Mouse (Mus musculus) regulatory T cell (primary cell): ENCODE measurements around the gene Tmsb10.

ENCODE experiments used
- in situ Hi-C: fragments of 300-600 bp; cut with MboI, MseI; formaldehyde crosslinking; loops from one replicate; pipeline ENCODE4 v1.15.1; 2025; ENCODE audit warnings: high pct_unique_total_duplicates

Gene Tmsb10

DNA sequence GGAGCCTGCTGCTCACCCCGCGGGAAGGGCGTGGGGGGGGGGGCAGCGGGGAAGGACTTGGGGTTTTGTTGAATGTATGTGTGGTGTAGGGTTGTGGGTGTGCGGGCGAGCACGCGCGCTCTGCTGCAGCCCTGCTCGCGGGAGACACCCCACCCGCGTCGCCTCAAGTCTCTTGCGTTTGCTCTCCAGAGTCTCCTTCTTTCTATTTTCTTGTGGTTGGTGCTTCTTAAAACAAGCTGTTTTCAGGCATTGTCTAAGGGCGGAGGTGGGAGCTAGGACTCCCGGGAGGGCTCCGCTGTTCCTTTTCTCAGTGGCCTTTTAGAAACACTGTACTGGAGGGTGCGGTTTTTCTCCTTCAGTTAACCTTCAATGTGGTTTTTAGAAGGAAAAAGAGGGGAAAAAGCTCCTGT lies at the start of gene Tmsb10:
TSS of gene Tmsb10 (minus strand) at position 87 of the 410 bp plus-strand sequence.
- in situ Hi-C loops, result no loop called here

DNA sequence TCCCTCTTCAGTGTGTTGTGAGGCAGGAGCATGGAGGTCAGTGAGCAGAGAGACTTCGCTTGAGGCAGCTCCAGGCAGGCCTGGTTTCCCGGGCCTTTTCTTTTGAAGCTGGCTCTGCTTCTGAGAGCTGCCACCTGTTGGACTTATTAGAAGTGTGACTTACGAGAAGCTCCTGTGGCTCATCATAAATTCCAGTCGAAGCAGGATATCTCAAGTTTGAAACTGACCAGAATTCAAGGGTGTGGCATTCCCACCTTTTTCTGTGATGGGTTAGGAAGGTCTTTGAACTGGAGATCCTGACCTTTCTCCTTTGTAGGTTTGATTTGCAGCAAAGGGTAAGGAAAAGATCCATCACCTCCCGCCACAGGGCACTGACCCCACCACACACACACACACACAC lies 45.1 kb upstream of the Tmsb10 start:
- in situ Hi-C loops, result no loop called here

GRCm38 (mm10) chr6:73002391-73002790 lies 43.8 kb upstream of the Tmsb10 start:
- in situ Hi-C loops, result no loop called here

- in situ Hi-C loops, result no loop called here
Observed at GRCm38 (mm10) chr6:72998809-72999208, 40.3 kb upstream of the Tmsb10 start.

DNA sequence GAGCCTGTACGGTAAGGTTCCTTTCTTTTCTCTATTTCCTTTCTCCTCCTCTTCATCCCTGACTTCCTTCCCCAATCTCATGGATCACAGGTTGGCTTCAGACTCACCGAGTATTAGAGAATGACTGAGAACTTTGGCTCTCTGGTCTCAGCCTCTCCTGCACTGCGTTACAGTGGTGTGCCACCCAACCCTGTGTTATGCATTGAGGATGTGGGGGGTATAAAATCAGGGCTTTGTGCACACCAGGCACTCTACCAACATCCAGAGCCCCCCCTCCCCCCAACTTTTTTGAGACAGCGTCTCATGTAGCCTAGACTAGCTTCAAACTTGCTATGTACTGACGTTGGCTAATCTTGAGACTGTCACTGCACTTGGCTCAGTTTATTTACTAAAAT lies 35.1 kb upstream of the Tmsb10 start:
- in situ Hi-C loops, result no loop called here

GRCm38 (mm10) chr6:72993054-72993687 lies 34.6 kb upstream of the Tmsb10 start:
- in situ Hi-C loops, result no loop called here

DNA sequence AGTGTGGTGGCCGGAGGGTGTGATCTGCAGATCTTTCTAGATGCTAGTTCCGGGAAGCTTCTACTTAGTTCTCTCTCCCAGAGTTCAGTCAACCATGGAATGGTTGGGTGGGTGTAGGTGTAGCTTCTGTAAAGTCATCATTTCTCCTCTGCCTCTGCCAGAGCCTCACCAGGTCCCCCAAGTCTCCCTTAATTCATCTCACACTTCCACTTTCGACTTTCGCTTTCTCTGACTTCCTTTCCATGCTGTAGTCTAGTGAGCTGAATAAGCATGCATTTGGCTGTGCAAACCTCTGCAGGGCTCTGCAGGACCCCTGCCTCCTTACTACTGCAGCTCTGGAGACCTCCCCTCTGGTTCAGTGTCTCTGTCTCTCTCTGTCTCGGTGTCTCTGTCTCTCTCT lies 31.7 kb upstream of the Tmsb10 start:
- in situ Hi-C loops, result no loop called here

GRCm38 (mm10) chr6:72989028-72989736 lies 30.6 kb upstream of the Tmsb10 start:
- in situ Hi-C loops, result no loop called here

DNA sequence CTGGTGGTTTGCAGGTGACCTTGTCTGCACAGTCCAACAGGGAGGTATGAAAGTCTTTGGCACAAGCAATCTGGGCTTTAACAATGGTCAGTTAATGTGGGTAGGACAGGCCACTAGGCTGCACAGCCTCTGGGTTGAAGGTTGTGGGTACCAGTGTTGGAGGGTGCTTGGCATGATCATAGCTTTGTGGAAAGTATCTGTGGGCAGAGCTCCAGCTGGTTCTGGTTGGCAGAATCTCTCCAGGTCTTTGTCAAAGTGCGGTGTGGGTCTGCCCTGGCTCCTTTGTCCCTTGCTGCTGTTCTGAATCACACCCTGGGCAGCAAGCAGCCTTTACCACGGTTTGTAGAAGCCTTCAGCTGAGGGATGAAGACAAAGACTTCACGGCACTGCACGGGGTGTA lies 24.0 kb upstream of the Tmsb10 start:
- in situ Hi-C loops, result no loop called here

GRCm38 (mm10) chr6:72981851-72982250 lies 23.3 kb upstream of the Tmsb10 start:
- in situ Hi-C loops, result no loop called here

DNA sequence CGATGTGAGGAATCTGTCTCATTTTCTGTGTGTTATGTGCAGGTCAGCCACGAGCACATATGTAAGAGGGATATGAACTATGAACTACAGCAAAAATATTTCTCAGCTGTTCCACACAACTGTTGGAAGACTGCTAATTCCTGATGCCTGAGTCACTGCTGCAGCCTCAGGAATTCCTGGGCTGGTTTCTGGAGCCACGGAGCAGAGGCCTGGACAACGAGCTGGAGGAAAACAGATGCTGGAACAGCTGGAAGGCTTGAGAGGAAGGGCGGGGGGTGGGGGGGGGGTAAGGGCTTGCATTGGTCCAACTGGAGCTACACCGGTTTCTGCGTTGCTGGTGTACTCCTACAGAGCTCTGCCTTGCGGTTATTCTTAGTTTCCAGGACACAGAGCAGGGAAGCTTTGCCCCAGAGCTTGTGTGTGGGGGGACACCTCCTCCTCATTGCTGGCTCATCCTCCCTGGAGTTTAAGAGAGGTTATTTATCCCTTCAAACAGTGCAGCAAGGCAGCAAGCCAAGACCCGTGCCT lies 22.6 kb upstream of the Tmsb10 start:
- in situ Hi-C loops, result no loop called here

- in situ Hi-C loops, result loop anchor here (10.0 kb wide), 1 partner anchor 592 kb away; the partner anchor contains the start of gene Vamp5
Observed at GRCm38 (mm10) chr6:72976866-72977265, 18.3 kb upstream of the Tmsb10 start.

- in situ Hi-C loops, result loop anchor here (10.0 kb wide), 1 partner anchor 586 kb away; the partner anchor contains the start of gene Vamp5
Observed at GRCm38 (mm10) chr6:72971074-72971473, 12.5 kb upstream of the Tmsb10 start.

GRCm38 (mm10) chr6:72969787-72970186 lies 11.2 kb upstream of the Tmsb10 start:
- in situ Hi-C loops, result loop anchor here (10.0 kb wide), 1 partner anchor 585 kb away; the partner anchor contains the start of gene Vamp5

GRCm38 (mm10) chr6:72965199-72965598 lies 6.7 kb upstream of the Tmsb10 start:
- in situ Hi-C loops, result no loop called here

- in situ Hi-C loops, result no loop called here
Observed at GRCm38 (mm10) chr6:72962281-72962741, 3.8 kb upstream of the Tmsb10 start.

DNA sequence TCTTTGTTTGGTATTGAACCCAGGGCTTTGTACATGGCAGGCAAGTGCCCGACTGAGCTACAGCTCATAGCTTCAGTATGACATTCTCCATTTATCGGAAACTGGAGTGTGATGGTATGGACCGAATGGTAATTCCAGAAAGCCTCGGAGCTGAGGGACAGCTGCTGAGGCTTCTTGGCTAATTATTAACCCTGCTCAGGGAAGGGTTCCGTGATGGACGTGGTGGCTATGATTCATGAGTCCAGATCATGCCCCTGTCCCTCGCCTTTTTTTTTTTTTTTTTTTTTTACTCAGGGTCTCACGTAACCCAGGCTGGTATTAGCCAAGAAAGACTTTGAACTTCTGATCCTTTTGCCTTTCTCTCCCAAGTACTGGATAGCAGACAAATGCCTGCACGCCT lies 3.1 kb upstream of the Tmsb10 start:
- in situ Hi-C loops, result no loop called here

GRCm38 (mm10) chr6:72960675-72961074 lies 2.1 kb upstream of the Tmsb10 start:
- in situ Hi-C loops, result no loop called here

DNA sequence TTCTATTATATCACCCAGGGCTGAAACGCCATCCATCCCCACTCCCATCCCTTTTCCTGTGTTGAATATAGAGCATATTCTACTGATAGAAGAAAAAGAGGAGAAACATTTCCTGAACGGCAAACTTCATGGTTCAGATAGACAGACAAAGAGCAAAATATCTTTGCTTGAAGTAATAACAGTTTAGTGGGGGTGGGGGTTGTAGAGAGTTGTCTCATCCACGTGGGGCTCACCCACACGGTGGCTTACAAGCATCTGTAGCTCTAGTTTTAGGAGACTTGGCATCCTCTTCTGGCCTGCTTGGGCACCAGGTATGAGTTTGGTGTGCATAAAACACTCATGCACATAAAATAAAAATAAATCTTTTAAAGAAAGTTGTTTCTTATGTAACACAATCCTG lies 627 bp upstream of the Tmsb10 start:
- in situ Hi-C loops, result no loop called here

- in situ Hi-C loops, result no loop called here
Observed at GRCm38 (mm10) chr6:72957676-72958641, 589 bp downstream of the Tmsb10 start.

DNA sequence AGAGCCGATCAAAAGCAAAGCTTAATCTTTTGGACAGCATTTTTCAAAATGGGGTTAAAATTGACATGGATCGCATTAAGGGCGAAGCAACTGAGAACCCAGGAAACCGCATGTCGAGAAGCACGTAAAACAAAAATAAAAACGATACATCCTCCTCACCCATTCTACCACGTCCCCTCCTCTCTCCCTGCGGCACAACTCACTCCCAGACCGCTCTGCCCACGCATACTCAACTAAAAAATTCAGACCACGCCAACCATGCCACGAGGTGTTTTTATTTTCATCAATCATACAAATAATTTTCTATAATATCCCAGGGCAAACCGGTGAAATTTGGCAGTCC lies 1.5 kb downstream of the Tmsb10 start:
- in situ Hi-C loops, result no loop called here
